Mouse (Mus musculus) spleen, postnatal 10 days (tissue): ENCODE data around the gene Sart1.
"Not testable (repeated sequence)": the region's sequence is repeated elsewhere in the genome, so short reads cannot be mapped to it uniquely, and the experiment has no call there.

ENCODE experiments used
- DNase-seq, 2 experiments: peaks; one replicate each; pipeline ENCODE4 v3.0.0; 2021 to 2022; ENCODE audit warnings: low spot score in 2 of 2

The Sart1 gene

GRCm38 (mm10) chr19:5414534-5414957 is 26.0 kb upstream of the Sart1 start:
- no peak for DNase-seq

- DNase-seq = no peak
Observed at GRCm38 (mm10) chr19:5413840-5414239, 25.3 kb upstream of the Sart1 start.

- DNase-seq = no peak
Observed at GRCm38 (mm10) chr19:5411961-5412360, 23.5 kb upstream of the Sart1 start.

- no peak for DNase-seq
Observed at GRCm38 (mm10) chr19:5410641-5411040, 22.1 kb upstream of the Sart1 start.

- peak in 1 of 2 experiments; percentile 20 for DNase-seq
Observed at GRCm38 (mm10) chr19:5409068-5409467, 20.6 kb upstream of the Sart1 start.

- peak in 1 of 2 experiments; percentile 17 for DNase-seq
Observed at GRCm38 (mm10) chr19:5408057-5409001, 19.8 kb upstream of the Sart1 start.

- DNase-seq = peak; percentile 55 to 82
Observed at GRCm38 (mm10) chr19:5407133-5407532, 18.6 kb upstream of the Sart1 start.

- peak; percentile 41 to 56 for DNase-seq
Observed at GRCm38 (mm10) chr19:5406531-5407126, 18.1 kb upstream of the Sart1 start.

- peak in 1 of 2 experiments; percentile 16 for DNase-seq
Observed at GRCm38 (mm10) chr19:5405924-5406323, 17.4 kb upstream of the Sart1 start.

GRCm38 (mm10) chr19:5402293-5402692 is 13.8 kb upstream of the Sart1 start, which contains the start of gene Tsga10ip:
TSS of gene Tsga10ip (minus strand) at chr19:5402526.
- DNase-seq = no peak

GRCm38 (mm10) chr19:5401073-5401472 is 12.6 kb upstream of the Sart1 start:
- not testable (repeated sequence) for DNase-seq

GRCm38 (mm10) chr19:5395371-5395770 is 6.9 kb upstream of the Sart1 start:
- no peak for DNase-seq

GRCm38 (mm10) chr19:5394168-5394567 is 5.7 kb upstream of the Sart1 start:
- DNase-seq = no peak

GRCm38 (mm10) chr19:5392892-5393291 is 4.4 kb upstream of the Sart1 start:
- DNase-seq = no peak

GRCm38 (mm10) chr19:5390416-5390815 is 1.9 kb upstream of the Sart1 start:
- DNase-seq = no peak

GRCm38 (mm10) chr19:5389647-5390046 is 1.1 kb upstream of the Sart1 start:
- peak; percentile 71 to 76 for DNase-seq

- peak in 1 of 2 experiments; percentile 56 for DNase-seq
Observed at GRCm38 (mm10) chr19:5388011-5388441, 477 bp downstream of the Sart1 start.

GRCm38 (mm10) chr19:5384715-5385114 is 3.8 kb downstream of the Sart1 start:
- no peak for DNase-seq

GRCm38 (mm10) chr19:5383326-5383725 is 5.2 kb downstream of the Sart1 start:
- no peak for DNase-seq

- no peak for DNase-seq
Observed at GRCm38 (mm10) chr19:5377446-5377845, 11.1 kb downstream of the Sart1 start.

- DNase-seq = no peak
Observed at GRCm38 (mm10) chr19:5374748-5375147, 13.8 kb downstream of the Sart1 start.

- no peak for DNase-seq
Observed at GRCm38 (mm10) chr19:5374177-5374576, 14.3 kb downstream of the Sart1 start.

GRCm38 (mm10) chr19:5372724-5373123 is 15.8 kb downstream of the Sart1 start:
- no peak for DNase-seq
